Mouse (Mus musculus) hindbrain, embryonic 12.5 days (tissue): ENCODE measurements around the gene Ghr. TPM values are rescaled to one million over a fixed set of nuclear protein-coding genes. Genes with fewer than 3 reads are reported as not detected.
A peak's percentile ranks its signal among the peaks of the same experiment; 100 is the strongest.

Source experiments
- ATAC-seq: fragments of 200-750 bp; cut with Nextera tagmentation; 2 replicates; pipeline ENCODE4 v1.8.0; 2017; ENCODE audit warnings: moderate TSS enrichment; ENCODE audit not compliant: low FRiP score
- H3K27ac ChIP-seq: fragments of 300-500 bp; sonication (generic); 2 replicates; pipeline ENCODE4 v1.5.1; 2016; ENCODE audit warnings: mild to moderate bottlenecking
- H3K27me3 ChIP-seq: fragments of 300-500 bp; sonication (generic); 2 replicates; pipeline ENCODE4 v1.6.1; 2016; ENCODE audit warnings: mild to moderate bottlenecking
- H3K36me3 ChIP-seq: fragments of 300-500 bp; sonication (generic); 2 replicates; pipeline ENCODE4 v1.6.1; 2016; ENCODE audit warnings: mild to moderate bottlenecking
- H3K4me1 ChIP-seq: fragments of 300-500 bp; sonication (generic); 2 replicates; pipeline ENCODE4 v1.6.1; 2016
- H3K4me2 ChIP-seq: fragments of 300-500 bp; sonication (generic); replicated peaks from 2 replicates; pipeline ENCODE4 v1.6.1; 2016; ENCODE audit warnings: mild to moderate bottlenecking
- H3K4me3 ChIP-seq: fragments of 300-500 bp; sonication (generic); 2 replicates; pipeline ENCODE4 v1.5.1; 2016; ENCODE audit warnings: mild to moderate bottlenecking
- H3K9ac ChIP-seq: fragments of 300-500 bp; sonication (generic); 2 replicates; pipeline ENCODE4 v1.6.1; 2016; ENCODE audit warnings: mild to moderate bottlenecking, moderate library complexity
- H3K9me3 ChIP-seq: fragments of 300-500 bp; sonication (generic); replicated peaks from 2 replicates; pipeline ENCODE4 v1.6.1; 2016; ENCODE audit warnings: mild to moderate bottlenecking
- WGBS: fragments of 180-500 bp; shearing (Covaris S2); methylation state at CpG from one replicate; pipeline ENCODE4 v1.1.7; 2016; 5-methylcytosine and 5-hydroxymethylcytosine counted together
- polyA plus RNA-seq: library from polyadenylated mRNA; unstranded; fragments of >200 nt; fragmentation: Nextera tagmentation; extraction: Ambion mirVana; gene quantifications from 2 replicates; pipeline ENCODE4 v1.2.1, GENCODE M21; 2016

Ghr gene
- polyA plus RNA-seq, 1 experiment from 2014 or later, result 25.3 TPM

- no peak overlapping the region for H3K9ac ChIP-seq
- H3K36me3 ChIP-seq, result no peaks in the 10 kb centered on the region
- 81% methylated on average over 2 of the region's 2 CpGs for WGBS
- H3K27me3 ChIP-seq, result 0 out of 2 replicates have a peak, but pooled peaks cover 5% of the 10 kb centered on the region
- H3K9me3 ChIP-seq, result no peaks in the 10 kb centered on the region
- no peak overlapping the region for H3K4me3 ChIP-seq
- no peak for ATAC-seq
- H3K4me1 ChIP-seq, result peaks cover 7% of the 10 kb centered on the region; the same call in 1 of the 2 replicates
- no peak overlapping the region for H3K4me2 ChIP-seq
- H3K27ac ChIP-seq, result no peak overlapping the region
Observed at GRCm38 (mm10) chr15:3580216-3580615, 3.1 kb downstream of the Ghr start.

- no peak for ATAC-seq
- H3K27ac ChIP-seq, result no peak overlapping the region
- H3K4me3 ChIP-seq, result no peak overlapping the region
- no peak overlapping the region for H3K4me2 ChIP-seq
- H3K4me1 ChIP-seq, result peaks cover 7% of the 10 kb centered on the region; the same call in 1 of the 2 replicates
- 76% methylated on average over 5 of the region's 5 CpGs for WGBS
- H3K9ac ChIP-seq, result no peak overlapping the region
- no peaks in the 10 kb centered on the region for H3K36me3 ChIP-seq
- H3K9me3 ChIP-seq, result no peaks in the 10 kb centered on the region
- H3K27me3 ChIP-seq, result 0 out of 2 replicates have a peak, but pooled peaks cover 5% of the 10 kb centered on the region
Observed at GRCm38 (mm10) chr15:3578286-3578980, 4.9 kb downstream of the Ghr start.

GRCm38 (mm10) chr15:3569178-3569903, 14.0 kb downstream of the Ghr start:
- ATAC-seq, result no peak
- Histone ChIP-seq H3K4me3 (no peak overlapping the region), H3K9me3 (no peaks in the 10 kb centered on the region), H3K27me3 (no peaks in the 10 kb centered on the region), H3K27ac (no peak overlapping the region), H3K9ac (no peak overlapping the region), H3K4me2 (no peak overlapping the region), H3K4me1 (no peaks in the 10 kb centered on the region; the same call in 1 of the 2 replicates), H3K36me3 (no peaks in the 10 kb centered on the region)
- WGBS, result 87% methylated on average over 2 of the region's 2 CpGs

- Histone ChIP-seq H3K9me3 (no peaks in the 10 kb centered on the region), H3K4me2 (no peak overlapping the region), H3K4me3 (no peak overlapping the region), H3K36me3 (no peaks in the 10 kb centered on the region), H3K9ac (no peak overlapping the region), H3K27ac (no peak overlapping the region), H3K27me3 (no peaks in the 10 kb centered on the region), H3K4me1 (no peaks in the 10 kb centered on the region; the same call in 1 of the 2 replicates)
- no peak for ATAC-seq
- WGBS, result 74% methylated on average over 4 of the region's 4 CpGs
Observed at GRCm38 (mm10) chr15:3564570-3564969, 18.7 kb downstream of the Ghr start.

GRCm38 (mm10) chr15:3563929-3564516, 19.3 kb downstream of the Ghr start:
- WGBS, result 46% methylated on average over 7 of the region's 7 CpGs
- Histone ChIP-seq H3K9me3 (no peaks in the 10 kb centered on the region), H3K27ac (no peak overlapping the region)

GRCm38 (mm10) chr15:3563473-3563872, 19.8 kb downstream of the Ghr start:
- no peaks in the 10 kb centered on the region for H3K9me3 ChIP-seq
- no peak overlapping the region for H3K9ac ChIP-seq
- WGBS, result 70% methylated on average over 1 of the region's 1 CpGs
- H3K27me3 ChIP-seq, result no peaks in the 10 kb centered on the region
- no peaks in the 10 kb centered on the region; the same call in 1 of the 2 replicates for H3K4me1 ChIP-seq
- no peak for ATAC-seq
- H3K4me2 ChIP-seq, result no peak overlapping the region
- H3K36me3 ChIP-seq, result no peaks in the 10 kb centered on the region
- H3K27ac ChIP-seq, result 0 out of 2 replicates have a peak overlapping the region, but pooled peaks have one; percentile 8
- H3K4me3 ChIP-seq, result no peak overlapping the region

More at GRCm38 (mm10) chr15:3563929-3564516, 19.3 kb downstream of the Ghr start:
- Histone ChIP-seq H3K9ac (no peak overlapping the region), H3K4me1 (no peaks in the 10 kb centered on the region; the same call in 1 of the 2 replicates), H3K4me2 (no peak overlapping the region), H3K27me3 (no peaks in the 10 kb centered on the region), H3K4me3 (no peak overlapping the region), H3K36me3 (no peaks in the 10 kb centered on the region)
- ATAC-seq, result no peak

- H3K4me1 ChIP-seq, result no peaks in the 10 kb centered on the region
- H3K9ac ChIP-seq, result no peak overlapping the region
- H3K27me3 ChIP-seq, result no peaks in the 10 kb centered on the region
- no peak overlapping the region for H3K27ac ChIP-seq
- ATAC-seq, result no peak
- 94% methylated on average over 3 of the region's 3 CpGs for WGBS
- H3K4me3 ChIP-seq, result no peak overlapping the region
- no peaks in the 10 kb centered on the region for H3K36me3 ChIP-seq
- H3K9me3 ChIP-seq, result no peaks in the 10 kb centered on the region
- H3K4me2 ChIP-seq, result no peak overlapping the region
Observed at GRCm38 (mm10) chr15:3558524-3558923, 24.8 kb downstream of the Ghr start.

GRCm38 (mm10) chr15:3544289-3544688, 39.0 kb downstream of the Ghr start:
- H3K4me3 ChIP-seq, result no peak overlapping the region
- H3K4me2 ChIP-seq, result no peak overlapping the region
- H3K27ac ChIP-seq, result no peak overlapping the region
- H3K4me1 ChIP-seq, result no peaks in the 10 kb centered on the region
- H3K9me3 ChIP-seq, result no peaks in the 10 kb centered on the region
- no peaks in the 10 kb centered on the region for H3K36me3 ChIP-seq
- ATAC-seq, result no peak
- 82% methylated on average over 2 of the region's 2 CpGs for WGBS
- no peak overlapping the region for H3K9ac ChIP-seq
- H3K27me3 ChIP-seq, result no peaks in the 10 kb centered on the region

GRCm38 (mm10) chr15:3536309-3536900, 46.9 kb downstream of the Ghr start:
- no peaks in the 10 kb centered on the region for H3K4me1 ChIP-seq
- H3K27me3 ChIP-seq, result no peaks in the 10 kb centered on the region
- WGBS, result 75% methylated on average over 3 of the region's 3 CpGs
- H3K4me2 ChIP-seq, result no peak overlapping the region
- no peak overlapping the region for H3K4me3 ChIP-seq
- no peak overlapping the region for H3K9ac ChIP-seq
- no peaks in the 10 kb centered on the region for H3K36me3 ChIP-seq
- H3K9me3 ChIP-seq, result no peaks in the 10 kb centered on the region
- no peak for ATAC-seq
- H3K27ac ChIP-seq, result no peak overlapping the region

GRCm38 (mm10) chr15:3514027-3514426, 69.3 kb downstream of the Ghr start:
- Histone ChIP-seq H3K27ac (no peak overlapping the region), H3K27me3 (no peaks in the 10 kb centered on the region), H3K4me3 (no peak overlapping the region), H3K9me3 (no peaks in the 10 kb centered on the region), H3K4me1 (no peaks in the 10 kb centered on the region), H3K36me3 (no peaks in the 10 kb centered on the region), H3K4me2 (no peak overlapping the region), H3K9ac (no peak overlapping the region)
- 96% methylated on average over 1 of the region's 1 CpGs for WGBS
- ATAC-seq, result no peak

- 95% methylated on average over 1 of the region's 1 CpGs for WGBS
- Histone ChIP-seq H3K4me2 (no peak overlapping the region), H3K4me1 (no peaks in the 10 kb centered on the region), H3K9ac (no peak overlapping the region), H3K36me3 (no peaks in the 10 kb centered on the region), H3K27ac (no peak overlapping the region), H3K27me3 (no peaks in the 10 kb centered on the region), H3K9me3 (no peaks in the 10 kb centered on the region), H3K4me3 (no peak overlapping the region)
- no peak for ATAC-seq
Observed at GRCm38 (mm10) chr15:3512380-3512779, 70.9 kb downstream of the Ghr start.

- Histone ChIP-seq H3K4me1 (no peaks in the 10 kb centered on the region), H3K27ac (no peak overlapping the region), H3K9me3 (no peaks in the 10 kb centered on the region), H3K4me3 (no peak overlapping the region), H3K27me3 (no peaks in the 10 kb centered on the region), H3K4me2 (no peak overlapping the region), H3K36me3 (no peaks in the 10 kb centered on the region), H3K9ac (no peak overlapping the region)
- WGBS, result 94% methylated on average over 2 of the region's 2 CpGs
- ATAC-seq, result no peak
Observed at GRCm38 (mm10) chr15:3511639-3512171, 71.6 kb downstream of the Ghr start.
